Mouse (Mus musculus) right cerebral cortex, postnatal 4 days (tissue): ENCODE data around the gene Exoc3l.

Experiments used
- DNase-seq: peaks from one replicate; pipeline ENCODE4 v3.0.0-alpha.2; 2022

The Exoc3l gene

GRCm38 (mm10) chr8:105313622-105314402 is 17.9 kb upstream of the Exoc3l start:
- DNase-seq, result no peak

GRCm38 (mm10) chr8:105312891-105313481 is 17.1 kb upstream of the Exoc3l start:
- DNase-seq, result no peak

GRCm38 (mm10) chr8:105311718-105312117 is 15.8 kb upstream of the Exoc3l start:
- DNase-seq, result no peak

GRCm38 (mm10) chr8:105310118-105310517 is 14.2 kb upstream of the Exoc3l start:
- no peak for DNase-seq

GRCm38 (mm10) chr8:105309142-105309847 is 13.4 kb upstream of the Exoc3l start:
- no peak for DNase-seq

GRCm38 (mm10) chr8:105308428-105308827 is 12.5 kb upstream of the Exoc3l start:
- no peak for DNase-seq

- no peak for DNase-seq
Measured at GRCm38 (mm10) chr8:105307670-105308069, 11.8 kb upstream of the Exoc3l start.

GRCm38 (mm10) chr8:105306146-105306691 is 10.3 kb upstream of the Exoc3l start:
- no peak for DNase-seq

- peak; percentile 63 for DNase-seq
Measured at GRCm38 (mm10) chr8:105305211-105306145, 9.6 kb upstream of the Exoc3l start, which contains the start of gene Elmo3. Gene Elmo3, plus strand, starts transcription at chr8:105305601.

GRCm38 (mm10) chr8:105304325-105305210 is 8.7 kb upstream of the Exoc3l start:
- no peak for DNase-seq

GRCm38 (mm10) chr8:105303874-105304273 is 8.0 kb upstream of the Exoc3l start:
- no peak for DNase-seq

GRCm38 (mm10) chr8:105303396-105303795 is 7.5 kb upstream of the Exoc3l start:
- DNase-seq, result no peak

GRCm38 (mm10) chr8:105299962-105300361 is 4.1 kb upstream of the Exoc3l start:
- DNase-seq, result no peak

GRCm38 (mm10) chr8:105298351-105299252 is 2.7 kb upstream of the Exoc3l start:
- DNase-seq, result no peak

GRCm38 (mm10) chr8:105297511-105298192 is 1.8 kb upstream of the Exoc3l start, which contains the start of gene E2f4:
Gene E2f4, plus strand, starts transcription at chr8:105297663.
- DNase-seq, result peak; percentile 89

GRCm38 (mm10) chr8:105295256-105295655 is 645 bp downstream of the Exoc3l start:
- no peak for DNase-seq

GRCm38 (mm10) chr8:105294776-105295175 is 1.1 kb downstream of the Exoc3l start:
- DNase-seq, result no peak

- DNase-seq, result no peak
Measured at GRCm38 (mm10) chr8:105293405-105293804, 2.5 kb downstream of the Exoc3l start.

GRCm38 (mm10) chr8:105292471-105292870 is 3.4 kb downstream of the Exoc3l start:
- DNase-seq, result no peak
